Mouse (Mus musculus): ENCODE results near the gene Gpr39.

DNA sequence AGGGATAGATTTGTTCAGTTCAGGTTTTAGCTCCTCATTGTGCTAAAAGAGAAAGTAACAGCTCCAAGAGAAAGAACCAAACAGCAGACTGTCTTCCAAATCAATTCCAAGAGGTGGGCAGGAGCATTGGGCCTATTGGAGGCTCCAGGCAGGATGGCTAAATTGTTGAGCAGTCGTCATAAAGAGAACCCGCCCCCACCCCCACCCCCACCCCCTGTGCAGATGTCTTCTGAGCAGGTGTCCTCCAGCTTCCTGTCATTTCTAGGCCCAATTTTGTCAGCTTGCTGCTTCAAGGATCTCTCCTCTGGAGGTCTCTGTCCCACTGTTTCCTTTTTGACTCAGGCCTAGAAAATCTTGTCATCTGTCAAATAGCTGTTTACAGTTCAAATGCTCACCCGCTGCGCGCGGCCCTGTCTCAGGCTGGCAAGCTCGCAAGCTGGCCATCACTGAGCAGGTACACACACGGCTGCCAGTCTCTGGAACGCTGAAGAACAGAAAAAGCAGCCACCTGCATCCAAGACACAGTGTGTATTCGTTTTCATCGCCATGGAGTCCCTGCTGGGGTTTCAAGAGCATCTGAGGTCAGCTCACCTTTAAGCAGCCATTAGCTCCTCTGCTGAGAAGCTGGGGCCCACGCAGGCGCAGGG lies 163.1 kb downstream of the Gpr39 start:
- TF ChIP-seq CTCF (IDR thresholded peaks at IDR 0.05; ENCODE audit: control insufficient read depth, insufficient read depth, insufficient replicate concordance, low read depth, low read length), result no peak
- no peak for TF ChIP-seq POLR2A (IDR thresholded peaks at IDR 0.05; ENCODE audit: control insufficient read depth, low read depth, low read length)
